Mouse (Mus musculus): ENCODE data around the gene B3galt1.

DNA sequence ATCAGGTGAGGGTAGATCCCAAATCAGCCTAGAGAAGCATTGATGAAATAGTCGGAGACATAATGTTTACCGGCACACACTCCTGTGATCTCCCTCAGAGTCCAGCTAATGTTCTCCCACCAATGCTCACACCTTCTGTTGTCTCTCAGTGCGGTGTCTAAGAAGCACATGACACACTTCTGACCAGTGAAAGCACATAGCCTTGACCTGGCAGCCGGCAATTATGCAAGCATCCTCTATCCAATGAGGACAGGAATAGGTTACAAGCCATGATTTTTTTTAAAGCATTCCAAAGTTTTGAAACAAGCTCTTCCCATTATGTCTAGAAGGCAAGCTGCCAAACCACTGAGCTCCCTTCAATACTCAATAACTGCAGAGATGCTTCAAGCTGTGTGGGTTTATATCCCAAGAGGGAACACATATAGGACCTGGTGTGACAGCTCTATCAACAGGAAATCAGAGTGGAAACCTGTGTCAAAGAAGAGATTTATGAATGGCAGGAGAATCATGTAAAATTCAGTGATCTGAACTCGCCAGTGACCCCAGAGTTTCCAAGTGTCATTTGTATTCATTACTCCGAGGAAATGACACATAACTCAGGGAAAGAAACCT, 456.0 kb downstream of the B3galt1 start:
- no peak for TF ChIP-seq CTCF (conservative IDR thresholded peaks at IDR 0.05; ENCODE audit: low read length)
- TF ChIP-seq NANOG (IDR thresholded peaks at IDR 0.05; ENCODE audit: borderline replicate concordance, low read length), result no peak
